Mouse (Mus musculus): Measurements from ENCODE around the gene Zfp185.

Gene Zfp185

GRCm38 (mm10) chrX:72986841-72987519, at the start of gene Zfp185:
Gene Zfp185, plus strand, starts transcription at chrX:72987339.
- peak; percentile 10 for DNase-seq

- DNase-seq: no peak
Observed at GRCm38 (mm10) chrX:72953464-72953863, 33.7 kb upstream of the Zfp185 start.

GRCm38 (mm10) chrX:72956486-72956885, 30.7 kb upstream of the Zfp185 start:
- DNase-seq: no peak

- peak; percentile 18 for DNase-seq
Observed at GRCm38 (mm10) chrX:72960431-72960830, 26.7 kb upstream of the Zfp185 start.

- no peak for DNase-seq
Observed at GRCm38 (mm10) chrX:72961511-72961910, 25.6 kb upstream of the Zfp185 start.

- DNase-seq: no peak
Observed at GRCm38 (mm10) chrX:72962743-72963142, 24.4 kb upstream of the Zfp185 start.

GRCm38 (mm10) chrX:72982831-72983230, 4.3 kb upstream of the Zfp185 start:
- no peak for DNase-seq

- no peak for DNase-seq
Observed at GRCm38 (mm10) chrX:72985607-72986006, 1.5 kb upstream of the Zfp185 start.

GRCm38 (mm10) chrX:72987520-72987905, 374 bp downstream of the Zfp185 start:
- no peak for DNase-seq

GRCm38 (mm10) chrX:72988431-72988830, 1.3 kb downstream of the Zfp185 start:
- no peak for DNase-seq

- no peak for DNase-seq
Observed at GRCm38 (mm10) chrX:72990581-72990980, 3.4 kb downstream of the Zfp185 start.

GRCm38 (mm10) chrX:72992291-72992919, 5.3 kb downstream of the Zfp185 start:
- DNase-seq: no peak

GRCm38 (mm10) chrX:72995542-72995941, 8.4 kb downstream of the Zfp185 start:
- DNase-seq: no peak

- no peak for DNase-seq
Observed at GRCm38 (mm10) chrX:73003110-73003509, 16.0 kb downstream of the Zfp185 start.

- DNase-seq: no peak
Observed at GRCm38 (mm10) chrX:73005678-73006077, 18.5 kb downstream of the Zfp185 start.

- DNase-seq: peak; percentile 88
Observed at GRCm38 (mm10) chrX:73007597-73008479, 20.7 kb downstream of the Zfp185 start.

- DNase-seq: no peak
Observed at GRCm38 (mm10) chrX:73012846-73013245, 25.7 kb downstream of the Zfp185 start.

- no peak for DNase-seq
Observed at GRCm38 (mm10) chrX:73037003-73037402, 49.9 kb downstream of the Zfp185 start, which contains the start of gene Pnma5. Gene Pnma5, minus strand, starts transcription at chrX:73037103.

- DNase-seq: no peak
Observed at GRCm38 (mm10) chrX:73038831-73039230, 51.7 kb downstream of the Zfp185 start.

GRCm38 (mm10) chrX:73039666-73040065, 52.5 kb downstream of the Zfp185 start:
- no peak for DNase-seq

- peak; percentile 95 for DNase-seq
Observed at GRCm38 (mm10) chrX:73053860-73054563, 66.9 kb downstream of the Zfp185 start.

- no peak for DNase-seq
Observed at GRCm38 (mm10) chrX:73061528-73061927, 74.4 kb downstream of the Zfp185 start.

GRCm38 (mm10) chrX:73062323-73062722, 75.2 kb downstream of the Zfp185 start:
- no peak for DNase-seq
